Mouse (Mus musculus) heart, postnatal 25 days (tissue): Measurements from ENCODE around the gene Dcn. TPM values are rescaled to one million over a fixed set of nuclear protein-coding genes. Genes with fewer than 3 reads are reported as not detected.

Source experiments
- DNase-seq: peaks from one replicate; pipeline ENCODE4 v3.0.0; 2022; ENCODE audit warnings: low spot score
- intact Hi-C: fragments of 180-260 bp; cut with DNase I; formaldehyde crosslinking; loops from one replicate; pipeline ENCODE4 v1.15.1; 2025
- total RNA-seq, 2 experiments: library from RNA; stranded (reverse); gene quantifications; 2 replicates each; pipeline ENCODE4 v1.2.3; 2021

Dcn gene
- 100 to 1,000 TPM; 381 to 431 TPM for total RNA-seq

DNA sequence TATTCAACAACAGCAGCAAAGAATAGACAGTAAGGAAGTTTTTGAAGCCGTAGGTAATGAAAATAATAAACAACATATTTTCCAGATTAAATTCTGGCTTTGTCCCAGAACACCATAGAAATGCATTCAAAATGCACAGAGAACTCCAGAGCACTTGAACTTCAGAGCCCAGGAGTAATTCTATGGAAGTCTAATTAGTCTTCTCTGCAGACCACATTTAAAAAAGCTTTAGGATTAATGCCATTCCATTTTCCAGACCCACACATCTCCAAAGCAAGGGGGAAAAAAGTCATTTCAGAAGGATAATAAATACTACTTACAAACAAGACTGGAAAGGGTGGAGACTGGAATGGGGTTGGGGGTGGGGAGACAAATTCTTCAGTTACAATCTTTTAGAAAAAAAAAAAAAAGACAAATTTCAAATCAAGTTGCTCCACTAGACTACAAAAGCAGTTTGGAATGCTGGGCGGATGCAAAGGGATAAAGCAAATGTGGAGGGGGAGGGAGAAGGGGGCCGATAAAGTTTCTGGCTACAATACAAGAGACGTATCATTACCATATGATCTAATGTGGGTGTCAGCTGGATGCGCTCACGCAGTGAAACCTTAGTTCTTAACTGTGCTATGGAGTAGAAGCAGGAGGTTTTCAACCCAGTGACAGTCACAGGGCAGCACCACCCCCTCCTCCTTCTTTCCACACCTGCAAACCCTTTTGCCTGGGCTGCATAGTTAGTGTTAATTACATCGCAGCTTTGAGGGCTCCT, at the start of gene Dcn:
Gene Dcn (plus strand): TSS at position 606 of the 763 bp plus-strand sequence.
- intact Hi-C loops, result no loop called here
- peak; percentile 31 for DNase-seq

GRCm38 (mm10) chr10:97436662-97437061, 42.7 kb upstream of the Dcn start:
- intact Hi-C loops, result no loop called here
- DNase-seq, result peak; percentile 39

- no peak for DNase-seq
- intact Hi-C loops, result no loop called here
These were observed 37.1 kb upstream of the Dcn start for GRCm38 (mm10) chr10:97442300-97442699.

DNA sequence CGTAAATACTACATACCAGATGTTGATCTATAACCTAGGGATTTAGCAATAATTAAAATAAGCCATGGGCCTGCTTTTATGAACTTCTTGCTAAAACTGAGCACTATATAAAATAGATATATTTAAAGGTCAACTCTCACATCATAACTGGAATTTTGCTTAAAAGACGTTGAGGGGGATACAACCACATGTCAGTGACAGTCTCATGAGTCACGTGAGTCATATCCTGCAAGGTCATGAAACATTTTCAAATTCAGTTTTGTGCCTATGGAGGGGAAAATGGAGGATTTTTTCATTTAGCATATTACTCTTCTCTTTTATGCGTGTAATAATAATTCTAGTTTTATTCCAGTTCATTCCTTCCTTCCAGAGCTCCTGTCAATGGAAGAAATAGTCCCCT, 32.9 kb upstream of the Dcn start:
- intact Hi-C loops, result no loop called here
- no peak for DNase-seq

- intact Hi-C loops, result no loop called here
- no peak for DNase-seq
These were observed 26.5 kb upstream of the Dcn start for GRCm38 (mm10) chr10:97452886-97453285.

DNA sequence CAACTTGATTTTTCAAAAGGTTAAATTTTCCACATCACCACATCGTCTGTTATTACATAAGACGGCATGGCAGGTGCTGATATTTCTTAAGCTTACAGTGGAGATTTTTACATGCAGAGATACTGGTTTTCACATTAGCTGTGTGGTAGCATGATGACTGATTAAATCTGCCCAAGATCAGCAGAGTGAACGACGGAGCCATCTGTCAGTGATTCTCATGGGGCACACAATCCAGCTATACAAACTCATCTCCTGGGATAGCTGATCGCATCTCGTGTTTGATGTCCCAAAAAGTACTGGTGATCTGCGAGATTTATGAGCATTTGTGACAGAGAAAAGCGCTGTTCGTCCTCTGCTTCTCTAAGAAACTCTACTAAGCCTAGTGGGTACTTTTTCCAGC, 25.9 kb upstream of the Dcn start:
- intact Hi-C loops, result no loop called here
- no peak for DNase-seq

- DNase-seq, result no peak
- intact Hi-C loops, result no loop called here
These were observed 22.4 kb upstream of the Dcn start for GRCm38 (mm10) chr10:97456993-97457392.

- intact Hi-C loops, result loop anchor here (5.0 kb wide), 1 partner anchor 85 kb away; no protein-coding TSS in a partner anchor
- no peak for DNase-seq
These were observed 12.6 kb upstream of the Dcn start for GRCm38 (mm10) chr10:97466818-97467217.

- DNase-seq, result peak; percentile 31
- intact Hi-C loops, result loop anchor here (5.0 kb wide), 1 partner anchor 87 kb away; no protein-coding TSS in a partner anchor
These were observed 9.8 kb upstream of the Dcn start for GRCm38 (mm10) chr10:97469411-97470140.

- intact Hi-C loops, result no loop called here
- no peak for DNase-seq
These were observed 3.9 kb upstream of the Dcn start for GRCm38 (mm10) chr10:97475460-97475859.

- DNase-seq, result no peak
- intact Hi-C loops, result no loop called here
These were observed 1.1 kb upstream of the Dcn start for GRCm38 (mm10) chr10:97478259-97478658.

- intact Hi-C loops, result no loop called here
- DNase-seq, result no peak
These were observed 2.7 kb downstream of the Dcn start for GRCm38 (mm10) chr10:97482150-97482549.

DNA sequence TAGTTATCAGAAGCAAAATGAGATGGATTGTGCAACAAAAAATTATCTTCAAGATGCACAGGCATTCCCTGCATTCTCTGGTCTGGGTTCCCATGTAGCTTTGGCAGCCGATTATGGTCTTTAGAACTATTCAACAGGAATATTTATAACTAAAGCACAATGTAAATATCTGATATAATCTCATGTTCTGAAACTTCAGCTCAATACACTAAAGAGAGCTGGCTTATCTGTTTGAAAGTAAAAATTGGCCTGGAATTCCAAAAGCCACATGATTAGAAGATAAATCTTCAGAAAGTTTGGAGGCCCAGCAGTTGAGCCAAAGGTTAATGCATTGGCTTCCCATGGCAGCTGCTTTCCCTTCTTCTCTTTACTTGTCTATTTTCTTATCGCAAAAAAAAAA, 4.6 kb downstream of the Dcn start:
- intact Hi-C loops, result no loop called here
- DNase-seq, result no peak

DNA sequence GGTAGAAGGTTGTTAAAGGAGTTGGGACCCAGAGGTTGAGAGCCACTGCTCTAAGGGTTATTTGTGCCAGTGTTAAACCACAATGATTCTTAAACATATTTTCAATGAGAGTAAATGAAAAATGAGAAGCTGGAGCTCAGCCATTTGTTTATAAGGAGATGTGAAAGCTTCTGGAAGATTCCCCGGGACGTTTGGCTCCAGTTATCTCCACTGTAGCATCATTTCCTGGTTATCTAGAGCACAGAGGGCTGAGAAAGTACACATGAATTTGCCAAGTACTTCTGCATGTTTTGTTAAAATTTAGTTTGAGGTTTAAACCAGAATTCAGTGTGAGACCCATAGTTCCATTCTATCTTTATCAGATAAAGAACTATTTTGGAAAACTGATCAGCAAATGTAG, 5.7 kb downstream of the Dcn start:
- intact Hi-C loops, result no loop called here
- DNase-seq, result no peak

DNA sequence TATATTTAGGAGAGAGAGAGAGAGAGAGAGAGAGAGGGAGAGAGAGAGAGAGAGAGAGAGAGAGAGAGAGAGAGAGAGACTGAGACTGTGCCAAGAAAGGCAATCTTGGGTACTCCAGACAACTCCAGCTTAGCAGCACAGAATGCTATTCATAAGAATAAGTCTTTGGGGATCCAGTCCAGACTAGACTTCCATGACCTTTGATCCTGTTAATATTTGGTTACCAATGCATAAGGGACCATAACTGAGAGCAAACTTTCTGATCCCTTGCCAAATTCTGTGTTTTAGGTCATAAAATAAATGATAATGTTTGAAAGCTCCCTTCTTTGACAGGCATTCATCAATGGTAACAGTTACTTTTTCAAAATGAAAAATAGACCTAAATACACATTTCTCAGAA, 6.7 kb downstream of the Dcn start:
- intact Hi-C loops, result no loop called here
- no peak for DNase-seq

- no peak for DNase-seq
- intact Hi-C loops, result no loop called here
These were observed 8.0 kb downstream of the Dcn start for GRCm38 (mm10) chr10:97487269-97487989.

DNA sequence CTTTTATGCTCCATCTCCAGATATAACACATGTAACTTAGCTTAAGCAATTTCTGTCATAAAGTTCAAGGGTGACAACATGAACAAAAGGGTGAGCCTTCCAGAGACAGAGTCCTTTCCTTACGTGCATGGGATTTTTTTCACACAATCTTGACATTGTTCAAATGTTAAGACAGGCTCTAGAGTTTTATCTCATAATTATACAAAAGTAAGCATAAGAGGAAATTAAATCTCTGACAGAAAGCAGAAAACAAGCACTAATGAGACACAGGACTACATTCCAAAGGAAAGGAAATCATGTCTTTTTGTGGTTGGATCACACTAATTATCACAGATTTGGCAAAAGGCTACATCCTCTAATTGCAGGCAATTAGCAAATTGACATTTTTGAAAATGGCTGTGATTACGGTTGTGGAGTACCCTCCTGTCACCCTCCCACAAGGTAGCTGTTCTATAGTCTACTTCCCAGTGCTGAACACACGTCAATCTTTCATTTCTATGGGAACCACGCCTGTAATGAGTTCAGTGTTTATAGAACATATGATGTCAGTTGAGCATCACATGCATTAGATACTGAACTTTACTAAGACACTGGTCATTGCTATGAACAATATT, 13.1 kb downstream of the Dcn start:
- no peak for DNase-seq
- intact Hi-C loops, result no loop called here

GRCm38 (mm10) chr10:97497646-97498045, 18.2 kb downstream of the Dcn start:
- DNase-seq, result no peak
- intact Hi-C loops, result no loop called here

DNA sequence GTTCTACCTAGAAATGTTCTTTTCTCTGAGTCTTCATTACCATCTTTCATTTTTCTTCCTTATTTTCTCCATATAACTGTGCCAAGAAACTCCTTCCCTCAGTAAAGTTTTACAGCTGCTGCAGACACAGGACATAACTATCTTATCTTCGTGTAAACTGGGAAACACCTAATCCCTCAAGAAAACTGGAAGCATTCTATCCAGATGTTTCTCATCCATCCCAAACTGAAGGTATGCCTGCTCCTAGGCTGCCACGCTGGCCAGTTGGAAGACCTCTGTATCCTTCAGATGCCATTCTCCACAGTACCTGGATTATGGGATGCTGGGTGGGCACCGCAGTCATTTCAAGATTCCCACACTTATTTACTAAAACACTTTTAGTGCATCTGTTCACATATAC, 44.0 kb downstream of the Dcn start:
- no peak for DNase-seq
- intact Hi-C loops, result no loop called here

DNA sequence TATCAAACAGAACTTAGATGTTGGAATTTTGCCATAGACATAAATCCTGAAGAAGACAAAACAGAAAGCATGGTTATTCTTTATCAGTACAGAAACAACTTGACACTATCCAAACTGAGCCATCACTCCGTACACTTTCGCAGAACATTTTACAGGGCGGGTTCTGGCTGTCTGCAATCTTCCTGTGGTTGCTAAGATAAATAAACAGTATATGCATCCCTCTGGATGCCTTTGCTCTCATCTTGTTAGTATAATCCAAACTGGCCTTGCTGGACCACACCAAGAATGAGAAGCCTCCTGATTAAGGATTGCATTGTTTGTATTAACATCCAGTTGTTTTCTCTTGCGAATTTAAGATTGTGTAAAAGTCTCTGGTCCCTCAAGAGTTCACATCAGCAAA, 56.3 kb downstream of the Dcn start:
- intact Hi-C loops, result no loop called here
- DNase-seq, result no peak
